Mouse (Mus musculus) ovary, postnatal 14 days (tissue): ENCODE results near the gene Blvrb.
"Not testable (repeated sequence)": the region's sequence is repeated elsewhere in the genome, so short reads cannot be mapped to it uniquely, and the experiment has no call there.

Experiments
- DNase-seq: peaks from one replicate; pipeline ENCODE4 v3.0.0; 2022; ENCODE audit warnings: low spot score

Blvrb gene

DNA sequence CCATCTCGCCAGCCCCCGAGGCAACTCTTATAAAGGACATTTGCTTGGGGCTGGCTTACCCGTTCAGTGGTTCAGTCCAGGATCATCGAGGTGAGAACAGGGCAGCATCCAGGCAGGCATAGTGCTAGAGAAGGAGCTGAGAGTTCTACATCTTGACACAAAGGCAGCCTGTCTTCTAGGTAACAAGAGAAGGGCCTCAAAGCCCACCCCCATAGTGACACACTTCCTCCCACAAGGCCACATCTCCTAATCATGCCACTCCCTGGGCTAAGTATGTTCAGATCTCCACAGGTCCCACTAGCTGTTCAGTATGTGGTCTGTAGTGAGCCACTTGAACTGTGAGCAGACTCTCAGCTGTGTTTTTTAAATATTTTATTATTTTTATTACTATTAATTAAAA, 36.1 kb downstream of the Blvrb start:
- DNase-seq, result no peak

- no peak for DNase-seq
Observed at GRCm38 (mm10) chr7:27486102-27486769, 38.5 kb downstream of the Blvrb start.

DNA sequence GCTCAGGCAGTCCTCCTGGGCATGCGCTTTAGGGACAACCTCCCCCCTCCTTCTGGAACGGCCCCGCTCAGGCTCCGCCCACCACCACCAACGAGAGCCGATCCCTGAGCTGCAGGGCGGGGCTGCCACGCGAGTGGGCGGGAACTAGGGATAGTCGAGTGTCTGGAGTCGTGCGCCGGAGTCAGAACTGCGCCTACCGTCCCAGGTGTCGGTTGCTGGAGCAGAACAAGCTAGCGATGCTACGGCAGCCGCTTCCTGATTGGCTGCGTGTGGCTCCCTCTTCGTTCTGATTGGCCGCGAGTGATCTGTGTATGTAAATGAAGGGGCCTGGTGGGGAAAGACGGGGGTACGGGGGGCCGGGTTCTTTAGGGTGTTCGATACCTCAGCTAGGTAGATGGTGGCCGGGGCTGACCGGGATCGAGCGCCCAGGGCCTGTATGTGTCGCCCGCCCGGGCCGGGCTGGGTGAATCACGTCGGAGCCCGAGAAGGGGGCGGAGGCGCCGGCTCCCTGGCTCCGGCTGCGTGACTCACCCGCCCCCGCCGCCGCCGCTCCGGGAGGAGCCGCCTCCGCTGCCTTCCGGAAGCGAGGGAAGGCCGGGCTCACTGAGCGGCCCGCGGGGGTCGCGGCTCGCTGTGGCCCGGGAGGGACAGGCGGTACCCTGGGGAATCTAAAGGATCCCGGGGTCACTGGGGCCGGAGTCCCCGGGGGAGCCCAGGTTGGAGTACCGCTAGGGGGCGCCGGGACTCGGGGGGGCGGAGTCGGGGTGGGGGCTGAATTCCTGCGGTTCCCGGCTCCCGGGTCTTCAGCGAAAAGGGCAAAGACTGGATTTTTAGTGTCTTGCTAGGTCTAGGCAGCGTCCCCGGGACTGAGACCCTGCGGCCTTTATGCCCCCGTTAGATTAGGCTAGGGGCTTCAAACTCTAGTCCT, 39.3 kb downstream of the Blvrb start, which contains the start of gene Sertad1:
TSS of gene Sertad1 (plus strand) at position 141 of the 928 bp plus-strand sequence.
- DNase-seq, result peak; percentile 99

- DNase-seq, result no peak
Observed at GRCm38 (mm10) chr7:27487740-27488268, 40.0 kb downstream of the Blvrb start.

- no peak for DNase-seq
Observed at GRCm38 (mm10) chr7:27489270-27489869, 41.6 kb downstream of the Blvrb start.

DNA sequence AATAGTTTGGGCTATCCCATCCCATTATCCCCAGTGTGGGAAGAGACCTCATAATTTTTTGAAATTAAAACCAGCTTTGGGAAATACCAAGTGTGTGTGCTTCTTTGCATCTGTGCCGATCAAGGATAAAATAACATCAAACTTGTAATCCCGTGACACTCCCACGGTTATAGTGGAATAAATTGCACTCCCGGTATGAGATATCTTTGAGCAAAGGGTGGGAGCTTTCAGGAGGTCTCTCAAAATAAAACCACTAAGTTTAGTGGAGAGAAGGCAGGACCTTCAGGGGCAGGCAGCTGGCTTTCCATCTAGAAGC, 42.4 kb downstream of the Blvrb start:
- DNase-seq, result no peak

DNA sequence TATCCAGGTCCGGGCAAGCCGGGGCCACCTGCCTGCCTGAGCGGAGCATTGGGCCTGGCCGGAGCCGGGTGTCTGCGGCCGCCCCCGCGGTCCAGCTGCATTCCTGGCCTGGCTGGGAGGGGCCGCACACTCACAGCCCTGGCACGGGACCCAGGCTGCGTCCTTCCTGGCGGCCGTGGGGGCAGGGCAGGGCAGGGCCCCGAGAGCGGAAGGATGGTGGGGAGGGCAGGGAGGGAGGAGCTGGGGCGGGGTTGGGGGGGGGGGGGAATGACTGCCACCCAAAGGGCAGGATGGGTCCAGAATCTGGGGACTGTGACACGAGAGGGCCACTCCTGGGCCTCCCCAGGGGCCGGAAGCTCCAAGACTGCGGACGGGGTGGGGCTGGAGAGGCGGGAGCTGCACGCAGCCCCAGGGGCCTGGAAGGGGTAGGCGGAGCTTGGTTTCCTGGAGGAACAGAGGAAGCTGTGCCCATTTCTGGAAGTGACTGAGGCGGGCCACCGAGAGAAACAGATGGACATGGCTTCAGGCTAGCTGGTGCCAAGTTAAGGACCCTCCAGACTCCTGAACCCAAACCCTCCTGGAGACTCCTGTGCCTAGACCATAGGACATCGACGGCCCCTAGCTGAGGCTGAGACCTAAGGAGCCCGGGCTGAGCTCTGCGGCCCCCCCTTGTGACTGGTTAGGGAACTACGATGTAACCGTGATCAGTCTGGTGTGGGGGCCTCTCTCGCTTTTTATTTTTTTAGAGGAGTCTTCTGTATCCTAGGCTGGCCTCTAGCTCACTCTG, 43.0 kb downstream of the Blvrb start:
- DNase-seq, result peak; percentile 92

DNA sequence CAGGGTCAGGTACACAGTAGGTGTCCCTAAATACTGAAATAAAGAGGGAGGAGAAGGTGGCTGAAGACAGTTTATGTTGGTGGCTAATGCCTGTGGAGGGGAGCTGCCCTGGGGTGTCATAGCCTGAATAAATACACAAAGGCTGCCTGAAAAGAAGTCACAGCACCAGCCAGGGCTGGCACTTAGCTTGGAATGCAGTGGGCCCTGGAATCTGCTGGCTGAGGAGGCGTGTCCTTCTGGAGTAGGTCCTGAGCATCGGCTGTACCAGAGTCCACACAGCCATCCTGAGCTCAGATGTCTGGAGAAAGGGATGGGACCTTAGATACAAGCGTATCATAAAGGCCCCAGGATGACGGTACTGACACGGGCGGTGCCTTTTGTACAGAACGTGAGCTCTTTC, 44.1 kb downstream of the Blvrb start:
- DNase-seq, result no peak

DNA sequence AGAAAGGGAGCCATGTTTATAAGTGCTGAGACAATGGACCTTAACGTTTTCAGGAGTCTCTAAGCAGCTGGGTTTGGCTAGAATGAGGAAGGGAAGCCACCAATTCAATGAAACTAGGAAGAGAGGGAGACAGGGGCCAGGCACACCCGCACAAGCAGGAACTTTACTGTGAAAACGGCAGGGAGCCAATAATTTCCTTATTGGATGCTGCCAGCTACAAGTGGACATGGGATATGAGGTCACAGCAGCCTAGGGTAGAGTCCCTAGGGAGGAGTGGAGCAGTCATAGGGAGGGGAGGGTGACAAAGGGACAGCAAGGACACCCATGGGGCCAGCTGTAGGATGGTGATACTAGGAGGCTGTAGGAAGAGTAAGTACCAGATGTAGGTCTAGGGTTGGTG, 45.2 kb downstream of the Blvrb start:
- DNase-seq, result no peak

- DNase-seq, result no peak
Observed at GRCm38 (mm10) chr7:27493450-27493849, 45.7 kb downstream of the Blvrb start.

- DNase-seq, result not testable (repeated sequence)
Observed at GRCm38 (mm10) chr7:27494659-27495367, 47.0 kb downstream of the Blvrb start.

- DNase-seq, result no peak
Observed at GRCm38 (mm10) chr7:27499036-27499435, 51.3 kb downstream of the Blvrb start, which contains the start of gene Prx. Gene Prx (plus strand): TSS chr7:27499324.

- DNase-seq, result no peak
Observed at GRCm38 (mm10) chr7:27501620-27502019, 53.8 kb downstream of the Blvrb start.

DNA sequence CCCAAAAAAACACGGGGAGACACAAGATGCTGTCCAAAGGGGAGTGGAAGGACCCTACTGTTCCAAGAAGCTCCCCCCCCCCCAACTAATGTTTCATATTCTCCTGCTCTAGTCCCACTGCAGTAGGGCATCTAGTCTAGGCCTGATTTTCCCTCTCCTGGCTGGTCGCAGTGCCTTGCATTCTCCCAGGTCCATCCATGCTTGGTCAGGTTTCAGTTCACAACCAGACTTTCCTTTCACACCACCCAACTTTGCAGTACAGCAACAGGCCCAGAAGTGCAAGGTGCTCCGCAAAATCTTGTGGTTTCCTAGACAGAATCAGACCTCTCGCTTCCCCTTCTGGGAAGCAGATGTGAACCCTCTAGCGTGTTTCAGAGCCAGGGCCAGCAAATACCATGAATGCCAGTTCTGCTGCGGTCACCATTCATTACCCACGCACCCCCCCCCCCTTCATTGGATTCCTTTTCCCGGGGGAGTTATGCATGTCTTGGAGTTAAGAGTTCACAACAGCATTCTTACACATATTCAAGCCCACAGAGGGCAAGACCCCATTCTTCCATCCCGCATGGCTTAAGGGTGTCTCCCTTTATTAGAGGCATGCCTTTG, 59.1 kb downstream of the Blvrb start:
- no peak for DNase-seq

DNA sequence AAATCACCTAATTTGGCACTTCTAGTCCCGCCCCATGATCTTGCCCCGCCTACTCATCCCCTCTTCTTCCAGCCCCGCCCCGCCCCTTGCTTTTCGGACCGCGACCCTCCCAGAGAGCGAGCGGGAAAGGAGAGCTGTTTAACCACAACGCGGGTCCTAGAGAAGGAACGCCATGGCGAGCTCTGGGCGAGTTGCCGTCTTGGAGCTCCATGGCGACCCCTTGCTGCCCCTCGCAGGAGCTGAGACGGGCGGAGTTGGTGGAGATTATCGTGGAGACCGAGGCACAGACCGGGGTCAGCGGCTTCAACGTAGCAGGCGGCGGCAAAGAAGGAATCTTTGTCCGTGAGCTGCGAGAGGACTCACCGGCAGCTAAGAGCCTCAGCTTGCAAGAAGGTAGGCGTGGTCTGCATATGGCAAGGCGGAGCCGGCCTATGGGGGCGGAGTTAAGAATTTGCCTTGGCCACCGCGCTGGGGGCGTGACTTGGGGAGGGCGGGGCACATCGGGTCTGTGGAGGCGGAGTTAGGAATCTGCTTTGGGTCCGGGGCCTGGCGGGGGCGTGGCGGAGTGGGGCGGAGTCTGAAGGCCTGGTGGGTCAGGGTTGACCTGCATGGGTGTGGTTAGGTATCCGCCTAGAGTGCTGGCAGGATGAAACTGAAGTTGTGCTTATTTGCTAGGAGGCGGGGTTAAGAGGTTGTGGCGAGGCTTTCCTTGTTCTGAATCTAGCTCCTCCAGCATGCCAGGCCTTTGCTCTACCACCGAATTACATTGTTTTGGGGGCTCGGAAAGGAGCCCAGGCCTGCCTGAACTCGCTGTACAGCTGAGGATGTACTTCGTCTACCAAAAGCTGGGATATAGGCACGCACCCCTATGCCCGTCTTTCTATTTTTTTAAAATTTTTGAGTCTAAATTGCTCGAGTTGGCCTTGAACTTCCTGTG, 60.2 kb downstream of the Blvrb start:
- peak; percentile 98 for DNase-seq

- DNase-seq, result peak; percentile 53
Observed at GRCm38 (mm10) chr7:27508648-27509005, 60.8 kb downstream of the Blvrb start.

DNA sequence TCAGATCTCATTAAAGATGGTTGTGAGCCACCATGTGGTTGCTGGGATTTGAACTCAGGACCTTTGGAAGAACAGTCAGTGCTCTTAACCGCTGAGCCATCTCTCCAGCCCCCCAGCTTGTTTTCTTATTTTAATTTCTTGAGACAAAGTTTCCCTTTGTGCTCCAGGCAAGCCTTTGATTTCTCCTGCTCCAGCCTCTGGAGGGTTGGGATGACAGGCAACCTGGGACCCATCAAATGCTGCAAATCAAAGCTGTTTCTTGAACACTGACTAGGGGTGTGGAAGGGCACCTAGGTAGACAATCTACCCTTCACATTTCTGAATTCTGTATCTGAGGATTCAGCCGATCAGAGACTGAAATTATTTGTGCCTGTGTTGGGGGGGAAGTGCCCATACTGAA, 63.0 kb downstream of the Blvrb start:
- no peak for DNase-seq

DNA sequence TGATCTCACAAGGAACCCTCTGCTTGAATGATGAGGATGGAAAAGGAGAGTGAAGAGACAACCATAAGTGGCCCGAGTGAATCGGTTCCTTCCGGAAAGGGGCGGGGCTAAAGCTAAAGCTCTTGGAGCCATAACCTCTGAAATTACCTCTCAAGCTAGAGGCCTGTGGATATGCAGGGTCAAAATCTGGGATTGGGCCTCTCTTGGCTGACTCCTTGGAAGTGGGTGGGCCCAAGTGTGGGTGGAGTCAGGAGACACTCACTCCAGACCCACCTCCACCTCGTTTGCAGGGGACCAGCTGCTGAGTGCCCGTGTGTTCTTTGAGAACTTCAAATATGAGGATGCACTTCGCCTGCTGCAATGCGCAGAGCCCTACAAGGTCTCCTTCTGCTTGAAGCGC, 67.2 kb downstream of the Blvrb start:
- DNase-seq, result no peak
